Mouse (Mus musculus): ENCODE measurements at regions not wholly inside any gene's neighbourhood (a gene's known extent, or its start where the extent isn't known, plus 50 kb on each side); places are given as distances from the start of the nearest gene placed in this dataset.

DNA sequence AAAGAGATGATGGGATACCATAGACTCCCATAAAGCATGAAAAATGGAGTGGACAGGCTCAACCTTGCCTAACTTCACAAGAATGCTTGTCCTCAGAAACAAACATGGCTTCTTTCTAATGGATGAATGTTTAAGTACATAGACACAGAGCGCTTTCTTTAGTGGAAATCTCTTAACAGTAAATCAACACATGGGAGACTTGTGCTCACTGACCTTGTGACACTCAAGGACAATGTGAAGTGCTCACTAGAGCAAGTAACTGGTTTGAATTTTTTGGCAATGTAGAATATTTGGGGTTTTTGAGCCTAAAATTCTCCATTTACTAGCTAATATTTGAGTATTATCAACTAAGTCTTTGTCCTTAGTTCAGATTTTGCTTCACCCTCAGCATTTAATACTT, 88.0 kb downstream of the Tent5c start:
- ATAC-seq (replicated peaks; ENCODE audit: low FRiP score, poor library complexity, severe bottlenecking): no peak

DNA sequence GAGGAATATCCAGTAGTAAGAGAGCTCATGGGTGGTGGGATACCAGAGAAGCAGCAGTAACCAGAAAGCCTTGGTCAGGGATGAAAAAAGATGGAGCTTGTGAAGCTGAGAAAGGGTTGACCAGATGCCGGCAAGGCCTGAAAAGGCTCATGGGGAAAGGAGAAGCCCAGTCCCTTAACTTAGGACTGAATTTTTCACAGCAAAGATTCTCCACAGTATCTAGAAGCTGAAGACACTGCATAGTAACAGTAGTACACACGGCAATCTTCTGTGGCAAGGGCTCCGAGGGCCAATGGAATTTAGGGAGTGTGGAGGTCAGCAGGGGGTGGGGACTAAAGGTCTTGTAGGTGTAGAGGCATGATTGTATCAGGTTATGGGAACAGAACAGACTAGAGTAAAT, 91.6 kb downstream of the Tent5c start:
- ATAC-seq (replicated peaks; ENCODE audit: low FRiP score, poor library complexity, severe bottlenecking): no peak

DNA sequence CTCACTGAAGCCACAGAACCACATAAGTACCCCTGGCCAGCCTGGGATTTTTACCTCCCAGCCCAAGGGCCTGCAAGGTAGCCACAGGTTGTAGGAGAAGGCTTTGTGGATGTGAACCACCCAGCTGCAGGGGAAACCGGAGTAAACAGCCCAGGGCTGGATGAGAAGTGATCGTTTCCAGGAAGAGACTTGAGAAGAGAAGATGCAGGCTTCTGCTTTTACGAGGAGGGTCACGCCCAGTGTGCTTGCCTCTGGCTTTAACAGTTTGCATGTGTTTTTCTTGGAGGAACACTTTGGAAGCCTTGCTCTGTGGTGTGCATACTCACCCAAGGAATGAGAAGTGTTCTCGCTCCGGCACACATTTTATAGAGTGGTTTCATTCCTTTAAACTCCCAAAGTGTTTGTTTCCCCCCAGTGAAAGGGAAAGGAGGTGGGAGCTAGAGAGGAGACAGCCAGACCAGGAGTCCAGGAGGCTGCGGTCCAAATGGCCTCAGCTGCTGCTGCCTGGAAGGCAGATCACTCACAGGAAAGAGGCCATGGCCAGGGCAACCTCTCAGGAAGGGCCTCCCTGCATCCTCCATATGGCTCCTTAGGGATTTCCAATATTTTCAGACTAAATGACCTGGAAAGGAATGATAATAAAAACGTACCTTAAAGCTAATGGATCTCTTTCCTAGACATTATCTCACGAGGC, 94.1 kb downstream of the Tent5c start:
- ATAC-seq (replicated peaks; ENCODE audit: low FRiP score, poor library complexity, severe bottlenecking): no peak

DNA sequence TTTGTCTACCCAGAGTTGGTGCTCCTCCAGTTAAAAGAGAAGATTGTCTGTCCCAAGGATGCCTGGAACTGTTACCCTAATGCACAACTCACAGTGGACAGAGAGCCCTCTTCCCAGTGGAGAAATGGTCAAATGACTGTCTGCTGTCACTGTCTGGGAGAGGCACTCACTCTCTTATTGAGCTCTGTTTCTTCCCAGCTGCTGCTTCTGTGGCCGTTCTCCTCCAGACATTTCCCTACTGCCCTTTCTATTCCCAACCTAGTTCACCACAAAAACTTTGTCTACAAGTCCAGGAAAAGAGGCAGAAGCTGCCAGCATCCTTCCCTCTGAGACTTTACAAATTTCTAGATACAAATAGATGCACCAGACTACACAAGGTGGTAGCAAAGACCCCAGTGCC, 95.2 kb downstream of the Tent5c start:
- ATAC-seq (replicated peaks; ENCODE audit: low FRiP score, poor library complexity, severe bottlenecking): no peak

DNA sequence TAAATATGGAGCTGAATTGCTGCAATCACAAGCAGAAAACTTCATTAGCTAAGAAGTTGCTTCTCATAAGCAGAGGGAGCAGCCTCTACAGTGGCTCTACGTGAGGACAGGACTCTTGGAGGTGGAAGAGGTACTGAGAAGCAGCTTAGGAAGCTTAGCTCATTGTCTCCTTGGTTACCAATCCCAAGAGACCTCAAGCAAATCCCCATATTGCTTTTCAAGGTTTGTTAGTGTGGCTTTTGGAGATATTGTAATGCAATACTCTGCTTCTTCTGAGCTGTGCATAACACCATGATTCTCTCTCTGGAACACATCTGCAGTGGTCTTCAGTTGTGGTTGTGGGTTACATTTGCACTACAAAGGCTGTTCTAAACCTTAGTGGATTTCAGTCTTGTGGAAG, 106.9 kb downstream of the Tent5c start:
- no peak for ATAC-seq (replicated peaks; ENCODE audit: low FRiP score, poor library complexity, severe bottlenecking)

DNA sequence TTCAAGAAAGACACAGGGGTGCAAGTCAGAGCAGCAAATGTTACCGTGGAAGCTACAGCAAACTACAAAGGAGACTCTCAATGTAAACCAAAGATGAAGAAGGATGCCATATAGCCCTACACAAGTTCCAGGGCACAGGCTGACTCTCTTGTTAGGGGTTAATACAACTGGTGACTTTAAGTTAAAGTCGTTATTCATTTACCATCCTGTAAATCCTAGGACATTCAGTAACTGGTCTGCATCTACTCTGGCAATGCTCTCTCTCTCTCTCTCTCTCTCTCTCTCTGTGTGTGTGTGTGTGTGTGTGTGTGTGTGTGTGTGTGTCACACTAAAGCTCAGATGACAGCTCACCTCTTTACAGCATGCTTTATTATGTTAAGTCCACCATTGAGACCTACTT, 107.8 kb downstream of the Tent5c start:
- no peak for ATAC-seq (replicated peaks; ENCODE audit: low FRiP score, poor library complexity, severe bottlenecking)

DNA sequence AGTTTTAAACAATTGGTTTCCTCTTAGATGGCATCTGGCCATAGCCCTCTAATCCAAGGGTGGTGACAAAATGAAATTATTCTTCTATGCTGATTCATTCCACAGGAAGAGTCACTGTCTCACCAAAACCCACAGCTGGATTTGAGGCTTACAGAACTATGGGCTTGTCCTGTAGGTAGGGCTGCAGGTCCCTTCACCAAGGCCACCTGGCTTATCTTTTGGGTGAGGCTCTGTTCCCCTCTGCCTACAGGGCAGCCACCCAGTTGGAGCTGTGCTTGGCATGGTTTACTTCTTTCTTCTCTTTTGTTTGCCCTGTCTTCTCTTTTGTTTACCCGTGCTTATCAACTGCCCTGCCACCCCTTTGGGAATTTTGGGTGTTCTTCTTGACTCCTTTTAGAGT, 113.0 kb downstream of the Tent5c start:
- no peak for ATAC-seq (replicated peaks; ENCODE audit: low FRiP score, poor library complexity, severe bottlenecking)

DNA sequence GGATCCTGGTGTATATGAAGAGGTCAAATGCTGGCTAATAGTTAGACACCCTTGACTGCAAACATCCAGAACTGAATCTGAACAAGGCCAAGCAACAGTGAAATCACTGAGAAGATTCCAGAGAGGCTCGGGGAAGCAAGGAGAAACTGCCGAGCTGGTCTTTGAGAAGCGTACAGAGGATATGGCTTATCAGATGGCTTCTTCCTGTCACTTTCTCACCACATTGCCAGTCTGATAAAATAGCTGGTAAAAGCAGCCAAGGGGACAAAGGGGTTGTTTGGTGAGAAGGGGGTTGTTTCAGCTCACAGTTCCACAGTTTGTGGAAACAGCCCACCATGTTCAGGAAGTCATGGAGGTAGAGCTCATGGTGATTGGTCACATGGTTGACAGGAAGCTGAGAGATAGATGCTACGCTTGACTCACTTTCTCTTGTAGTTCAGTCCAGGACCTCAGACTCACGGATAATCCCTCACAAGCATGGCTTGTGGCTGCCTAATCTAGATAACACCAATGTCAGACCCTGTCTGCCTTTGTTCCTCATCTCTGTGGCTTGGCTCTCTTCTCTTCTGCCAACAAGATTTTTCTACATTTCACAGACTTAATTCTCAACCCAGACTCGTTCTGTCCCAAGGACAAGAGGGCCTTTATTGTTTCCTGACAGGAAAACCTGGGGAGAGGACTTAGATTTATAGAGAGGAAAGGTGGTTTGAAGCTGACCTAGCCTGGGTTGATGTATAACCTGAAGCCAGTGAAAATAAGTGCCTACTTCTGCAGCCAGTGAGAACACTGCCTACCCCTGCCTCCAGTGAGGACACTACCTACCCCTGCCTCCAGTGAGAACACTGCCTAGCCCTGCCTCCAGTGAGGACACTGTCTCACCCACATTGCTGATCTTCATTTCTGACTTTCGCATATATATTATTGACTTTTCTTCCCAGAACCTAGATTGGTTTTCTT, 122.0 kb downstream of the Tent5c start:
- ATAC-seq (replicated peaks; ENCODE audit: low FRiP score, poor library complexity, severe bottlenecking): no peak; the same call in 1 of the 2 replicates

DNA sequence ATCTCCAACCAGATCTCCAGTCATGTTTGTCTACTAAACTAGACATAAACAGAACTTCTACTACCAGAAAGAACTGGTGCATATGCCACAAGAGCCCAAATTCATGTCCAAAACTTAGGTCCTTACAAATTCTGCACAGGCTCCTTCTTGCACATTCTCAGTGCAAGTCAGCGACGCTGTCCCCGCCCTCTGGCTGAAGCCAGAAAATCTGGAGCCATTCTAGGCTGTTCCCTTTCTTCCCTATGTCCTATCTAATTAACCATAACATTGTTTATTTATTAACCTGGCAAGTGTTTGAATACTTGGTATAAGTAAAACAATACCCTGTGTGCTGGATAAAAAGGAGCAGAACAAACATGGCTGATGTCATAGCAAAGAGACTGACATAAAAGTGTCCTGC, 122.7 kb downstream of the Tent5c start:
- ATAC-seq (replicated peaks; ENCODE audit: low FRiP score, poor library complexity, severe bottlenecking): no peak

DNA sequence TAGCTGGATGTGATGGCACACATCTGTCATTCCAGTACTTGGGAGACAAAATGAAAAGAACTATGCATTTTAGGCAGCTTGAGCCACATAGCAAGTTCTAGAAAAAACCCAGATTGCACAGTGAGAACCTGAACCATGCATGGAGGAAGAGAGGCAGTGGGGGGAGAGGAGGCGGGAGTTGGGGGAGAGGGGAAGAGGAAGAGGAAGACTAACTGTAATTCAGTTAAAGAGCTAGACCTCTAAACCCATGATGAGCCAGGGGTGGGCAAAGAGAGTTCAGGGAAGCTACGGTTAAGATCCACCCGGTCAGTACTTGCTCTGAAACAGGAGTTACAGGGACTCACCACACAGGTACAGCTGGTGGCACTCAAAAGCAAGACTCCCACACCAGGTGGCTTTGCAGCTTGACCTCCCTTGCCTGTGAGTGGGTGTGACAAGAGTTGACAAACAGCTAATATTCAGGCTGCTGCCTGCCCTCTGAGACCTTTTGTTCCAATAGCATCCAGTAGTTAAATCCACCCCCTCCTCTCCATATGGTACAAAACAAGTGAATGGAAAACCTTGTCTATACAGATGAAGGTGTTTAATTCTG, 123.7 kb downstream of the Tent5c start:
- no peak for ATAC-seq (replicated peaks; ENCODE audit: low FRiP score, poor library complexity, severe bottlenecking)

DNA sequence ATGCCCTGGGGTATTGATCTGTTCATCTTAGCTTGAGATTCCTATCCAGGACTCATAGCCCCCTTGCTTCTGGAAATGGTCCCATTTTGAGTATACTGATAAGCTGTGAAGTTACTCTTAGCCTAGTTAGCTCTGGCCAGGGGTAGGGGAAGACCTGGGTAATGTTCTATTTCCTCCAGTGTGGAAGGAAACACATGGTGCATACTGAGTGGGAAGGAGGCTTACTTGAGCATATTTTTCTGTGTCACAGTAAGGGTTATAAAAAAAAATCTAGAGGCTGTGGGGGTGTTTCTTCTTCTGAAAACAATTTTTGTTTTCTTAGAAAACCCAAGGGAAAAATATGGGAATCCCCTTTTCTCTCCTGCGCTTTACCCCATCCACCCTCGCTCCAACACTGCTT, 124.4 kb downstream of the Tent5c start:
- no peak for ATAC-seq (replicated peaks; ENCODE audit: low FRiP score, poor library complexity, severe bottlenecking)

DNA sequence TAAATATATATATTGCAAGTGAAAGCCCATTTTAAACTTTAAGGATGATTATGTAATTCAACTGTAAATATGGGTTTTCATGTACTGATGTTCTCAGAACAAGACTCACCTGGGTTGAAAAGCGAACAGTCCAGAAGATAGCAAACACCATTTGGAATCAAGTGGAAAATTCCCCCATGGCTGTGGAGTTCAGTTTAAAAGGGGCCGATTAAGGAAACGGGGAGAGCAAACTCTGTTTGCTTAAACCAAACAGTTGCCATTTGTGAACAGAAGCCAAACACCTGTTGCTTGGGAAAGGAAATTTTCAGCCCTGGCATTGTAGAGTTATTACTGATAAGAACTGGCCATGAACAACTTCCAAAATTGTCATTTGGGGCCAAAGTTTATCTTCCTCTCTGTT, 126.1 kb downstream of the Tent5c start:
- ATAC-seq (replicated peaks; ENCODE audit: low FRiP score, poor library complexity, severe bottlenecking): no peak

DNA sequence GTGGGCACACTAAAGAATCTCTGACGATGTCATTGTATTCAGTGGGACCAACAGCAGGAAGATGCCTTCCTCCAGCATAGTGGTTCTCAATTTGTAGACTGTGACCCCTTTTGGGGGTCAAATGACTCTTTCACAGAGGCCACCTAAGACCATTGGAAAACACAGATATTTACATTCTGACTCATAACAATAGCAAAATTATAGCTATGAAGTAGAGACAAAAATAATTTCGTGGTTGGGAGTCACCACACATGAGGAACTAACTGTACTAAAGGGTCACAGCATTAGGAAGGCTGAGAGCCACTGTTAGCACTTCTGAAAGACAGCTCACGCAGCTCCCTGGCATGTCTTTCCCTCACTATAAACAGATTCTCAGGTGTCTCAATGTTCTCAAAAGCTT, 129.1 kb downstream of the Tent5c start:
- ATAC-seq (replicated peaks; ENCODE audit: low FRiP score, poor library complexity, severe bottlenecking): no peak

DNA sequence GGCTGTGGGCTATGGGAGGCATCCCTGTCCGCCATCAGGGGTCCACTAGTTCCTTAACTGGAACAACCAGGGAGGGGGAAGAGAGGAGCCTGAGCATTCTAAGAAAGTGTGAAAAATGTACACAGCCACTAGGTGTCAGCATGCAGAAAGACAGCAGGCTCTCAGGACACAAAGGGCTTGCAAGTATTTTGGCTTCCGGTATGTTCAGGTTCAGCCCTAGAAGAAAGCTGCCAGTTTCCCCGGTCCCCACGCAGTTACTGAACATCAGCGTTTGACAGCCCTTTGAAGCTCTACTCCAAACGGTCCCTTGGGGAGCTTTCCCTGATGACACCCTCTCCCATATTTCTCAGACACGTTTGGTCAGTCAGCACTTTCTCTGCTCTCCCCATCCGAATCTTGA, 130.1 kb downstream of the Tent5c start:
- peak; percentile 66; the same call in 1 of the 2 replicates for ATAC-seq (replicated peaks; ENCODE audit: low FRiP score, poor library complexity, severe bottlenecking)

DNA sequence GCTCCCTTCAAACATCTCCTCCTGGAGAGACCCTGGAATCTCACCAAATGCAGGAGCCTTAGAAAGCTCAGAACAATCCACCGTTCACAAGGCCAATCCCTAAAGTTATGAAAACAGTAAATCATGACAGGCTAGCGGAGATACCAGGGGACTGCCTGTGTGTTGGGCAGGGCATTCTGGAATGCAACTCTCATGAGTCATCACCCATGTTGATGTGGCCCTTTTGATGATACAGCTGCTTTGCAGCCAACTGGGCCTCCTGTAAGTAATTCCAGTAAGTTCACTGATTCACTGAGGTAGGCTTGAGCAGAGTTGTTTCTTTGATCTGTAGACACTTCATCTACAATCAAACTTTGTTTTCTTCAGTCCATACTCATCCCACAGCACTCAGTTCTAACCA, 155.6 kb downstream of the Tent5c start:
- no peak for ATAC-seq (replicated peaks; ENCODE audit: low FRiP score, poor library complexity, severe bottlenecking)

DNA sequence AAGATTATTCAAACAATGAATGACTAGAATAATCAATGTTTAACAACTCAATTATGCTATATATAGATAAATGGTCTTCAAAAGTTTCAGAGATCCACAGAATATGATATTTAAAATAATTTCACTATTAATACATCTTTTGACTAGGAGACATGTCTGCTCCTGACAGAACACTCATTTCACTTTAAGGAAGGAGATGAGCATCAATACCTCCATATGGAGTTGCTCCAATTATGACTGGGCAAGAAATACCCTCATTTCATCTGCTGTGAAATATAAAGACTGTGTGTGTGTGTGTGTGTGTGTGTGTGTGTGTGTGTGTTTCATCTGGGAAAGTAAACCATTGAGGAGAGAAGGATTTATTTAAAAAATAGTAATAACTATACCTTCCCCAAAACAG, 156.2 kb upstream of the Wdr3 start:
- ATAC-seq (replicated peaks; ENCODE audit: low FRiP score, poor library complexity, severe bottlenecking): no peak

DNA sequence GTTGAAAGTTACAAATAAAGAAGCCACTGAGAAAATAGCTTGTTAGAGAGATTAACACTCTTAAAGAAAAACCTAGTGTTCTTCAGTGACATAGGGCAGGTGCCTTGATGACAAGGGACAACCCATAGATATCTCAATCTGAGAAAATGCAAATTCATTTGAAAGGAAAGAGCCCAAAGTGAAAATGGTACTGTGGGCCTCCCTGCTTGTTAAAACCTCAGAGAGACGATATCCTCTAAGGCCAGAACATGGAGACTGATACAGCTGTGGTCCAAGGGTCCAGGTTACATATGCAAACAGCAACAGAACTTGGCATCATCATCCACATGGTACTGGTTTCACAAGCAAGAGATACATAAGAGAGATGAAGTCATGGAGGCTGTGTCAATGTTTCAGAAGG, 125.6 kb upstream of the Wdr3 start:
- no peak for ATAC-seq (replicated peaks; ENCODE audit: low FRiP score, poor library complexity, severe bottlenecking)

DNA sequence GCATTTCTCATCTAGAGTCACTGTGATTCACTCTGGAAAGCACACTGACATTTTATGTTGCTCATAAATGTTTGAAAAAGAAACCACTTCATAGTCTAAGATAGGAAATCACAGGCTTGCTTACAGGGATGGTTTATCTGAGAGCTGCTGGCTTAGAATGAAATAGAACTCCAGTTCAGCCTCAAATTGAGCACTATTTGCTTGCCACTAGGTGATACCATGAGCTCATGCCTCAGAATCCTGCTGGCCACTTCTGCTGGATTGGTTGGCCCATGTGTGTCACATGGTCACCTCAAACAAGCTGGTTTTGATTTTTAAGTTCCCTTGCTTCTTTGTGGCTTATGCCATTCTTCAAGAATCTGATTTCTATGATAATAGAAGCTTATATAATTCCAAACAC, 104.8 kb upstream of the Wdr3 start:
- no peak for ATAC-seq (replicated peaks; ENCODE audit: low FRiP score, poor library complexity, severe bottlenecking)

DNA sequence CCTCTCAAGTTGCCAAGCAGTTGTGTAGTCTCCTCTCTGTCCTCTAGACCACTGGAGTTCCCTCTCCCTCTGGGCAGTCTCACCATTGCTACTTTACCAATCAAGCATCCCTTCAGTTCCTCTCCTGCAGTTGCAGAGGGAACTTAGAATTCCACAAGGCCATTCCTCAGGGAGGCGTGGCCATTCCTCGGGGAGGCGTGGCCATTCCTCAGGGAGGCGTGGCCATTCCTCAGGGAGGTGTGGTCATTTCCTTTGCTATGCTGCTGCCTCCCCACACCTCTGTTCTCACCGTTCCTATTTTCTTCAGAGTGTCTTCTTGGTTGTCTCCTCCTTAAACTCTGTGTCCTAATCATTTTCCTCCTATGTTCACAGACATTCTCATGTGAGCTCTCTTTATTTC, 102.8 kb upstream of the Wdr3 start:
- no peak for ATAC-seq (replicated peaks; ENCODE audit: low FRiP score, poor library complexity, severe bottlenecking)

Measured in erythroblast, adult 5-6 weeks (primary cell).